Mouse (Mus musculus): Measurements from ENCODE around the gene Mustn1.

- no peak for TF ChIP-seq CTCF (conservative IDR thresholded peaks at IDR 0.05; ENCODE audit: low read length)
- TF ChIP-seq POU5F1 (IDR thresholded peaks at IDR 0.05; ENCODE audit: borderline replicate concordance, low read length) = no peak
- TF ChIP-seq NANOG (IDR thresholded peaks at IDR 0.05; ENCODE audit: borderline replicate concordance, low read length) = no peak
These were observed 23.7 kb upstream of the Mustn1 start for GRCm38 (mm10) chr14:30855316-30855715.
